Mouse (Mus musculus) cerebellum, adult (tissue): ENCODE measurements around the gene Ccnyl1.

Source experiments
- ATAC-seq: cut with Nextera tagmentation; 2 replicates; pipeline ENCODE4 v1.9.2; 2017; ENCODE audit warnings: mild to moderate bottlenecking, moderate library complexity, mixed read lengths; ENCODE audit not compliant: insufficient number of reproducible peaks, low FRiP score, low TSS enrichment

Gene Ccnyl1

GRCm38 (mm10) chr1:64691581-64691980 lies 1.3 kb downstream of the Ccnyl1 start:
- no peak for ATAC-seq

- no peak for ATAC-seq
Observed at GRCm38 (mm10) chr1:64695156-64695555, 4.9 kb downstream of the Ccnyl1 start.

- ATAC-seq = no peak
Observed at GRCm38 (mm10) chr1:64701780-64702179, 11.5 kb downstream of the Ccnyl1 start.

GRCm38 (mm10) chr1:64705230-64705629 lies 15.0 kb downstream of the Ccnyl1 start:
- ATAC-seq = peak; percentile 81

- ATAC-seq = no peak
Observed at GRCm38 (mm10) chr1:64706610-64707009, 16.4 kb downstream of the Ccnyl1 start.

- no peak for ATAC-seq
Observed at GRCm38 (mm10) chr1:64709891-64710290, 19.6 kb downstream of the Ccnyl1 start.

GRCm38 (mm10) chr1:64712006-64712760 lies 21.9 kb downstream of the Ccnyl1 start:
- ATAC-seq = no peak

GRCm38 (mm10) chr1:64715458-64715857 lies 25.2 kb downstream of the Ccnyl1 start:
- ATAC-seq = no peak

- no peak for ATAC-seq
Observed at GRCm38 (mm10) chr1:64716589-64717304, 26.5 kb downstream of the Ccnyl1 start.

GRCm38 (mm10) chr1:64717504-64717903 lies 27.2 kb downstream of the Ccnyl1 start:
- peak; percentile 72 for ATAC-seq

- ATAC-seq = no peak
Observed at GRCm38 (mm10) chr1:64721034-64721587, 30.9 kb downstream of the Ccnyl1 start.

- ATAC-seq = no peak
Observed at GRCm38 (mm10) chr1:64730046-64730445, 39.8 kb downstream of the Ccnyl1 start.

- ATAC-seq = no peak
Observed at GRCm38 (mm10) chr1:64731341-64732020, 41.2 kb downstream of the Ccnyl1 start.

GRCm38 (mm10) chr1:64732161-64732560 lies 41.9 kb downstream of the Ccnyl1 start:
- ATAC-seq = no peak

GRCm38 (mm10) chr1:64732637-64733200 lies 42.5 kb downstream of the Ccnyl1 start:
- no peak for ATAC-seq

GRCm38 (mm10) chr1:64733453-64734245 lies 43.4 kb downstream of the Ccnyl1 start:
- no peak for ATAC-seq

- 0 out of 2 replicates have a peak, but pooled peaks have one; percentile 7 for ATAC-seq
Observed at GRCm38 (mm10) chr1:64734771-64735750, 44.8 kb downstream of the Ccnyl1 start.
